In the genomic region with DNA sequence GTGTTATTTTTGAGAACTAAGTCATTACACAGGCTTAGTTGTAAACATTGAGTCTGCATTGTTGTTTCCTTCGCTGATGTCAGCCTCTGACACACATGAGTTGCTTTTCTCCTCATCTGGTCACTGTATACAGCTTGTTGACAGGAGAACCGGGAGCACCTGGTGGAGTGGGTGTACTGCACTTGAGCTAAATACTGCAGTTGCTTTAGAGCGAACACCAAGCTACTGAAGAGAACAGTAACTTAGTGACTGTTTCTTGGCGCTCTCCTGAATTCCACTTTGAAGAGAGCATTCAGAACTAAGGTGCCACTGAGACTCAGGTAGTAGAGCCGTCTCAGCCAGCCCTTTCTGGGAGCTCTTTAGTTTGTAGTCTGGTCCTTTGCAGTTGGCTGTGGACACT, we compare ENCODE assay signal across 20 mouse cellular contexts.
"Had no signal": no experiment of that assay in that cellular context is flagged by ENCODE, and none has a peak within 500 bp of the region (broad histone marks: within the 10 kb centered on the region; RNA-seq: fewer than 3 reads in every experiment).

No protein-coding gene starts in this region.

- H3K4me2 ChIP-seq: limb, embryonic 12.5 days; limb, embryonic 15.5 days; liver, embryonic 11.5 days; lung, embryonic 14.5 days; midbrain, embryonic 13.5 days; stomach, embryonic 15.5 days had no signal

- H3K4me3 ChIP-seq: limb, embryonic 12.5 days; limb, embryonic 15.5 days; midbrain, embryonic 13.5 days; stomach, embryonic 15.5 days had no signal

- H3K4me1 ChIP-seq: limb, embryonic 12.5 days; limb, embryonic 15.5 days; midbrain, embryonic 13.5 days; stomach, embryonic 15.5 days had no signal

- H3K9ac ChIP-seq: limb, embryonic 12.5 days; limb, embryonic 15.5 days; liver, embryonic 14.5 days; liver, postnatal 0 days; lung, embryonic 14.5 days; midbrain, embryonic 13.5 days; stomach, embryonic 15.5 days had no signal

- H3K27ac ChIP-seq: limb, embryonic 12.5 days; limb, embryonic 15.5 days; liver, embryonic 14.5 days; macrophage; midbrain, embryonic 13.5 days; stomach, embryonic 15.5 days had no signal

- H3K9me3 ChIP-seq: limb, embryonic 12.5 days; limb, embryonic 15.5 days; midbrain, embryonic 13.5 days; stomach, embryonic 15.5 days had no signal

- H3K27me3 ChIP-seq: limb, embryonic 12.5 days; limb, embryonic 15.5 days; midbrain, embryonic 13.5 days; stomach, embryonic 15.5 days had no signal

- DNase-seq: kidney, adult 18-20 months; kidney, adult 9 months; kidney, postnatal 14 days; kidney, postnatal 4 days; layer of hippocampus, adult 9-11 months; liver, postnatal 0 days; lung, embryonic 14.5 days; right cerebral cortex, postnatal 4 days; thymus, adult 18-20 months; thymus, postnatal 36 days had no signal

- ATAC-seq: inflammation-experienced regulatory T-cells, adult 6 months; intestine, embryonic 16.5 days; liver, postnatal 0 days; lung, postnatal 0 days; midbrain, embryonic 13.5 days had no signal
